Mouse (Mus musculus) cerebellum, adult 2 months (tissue): ENCODE data around the gene Smtn.

Experiments
- CTCF ChIP-seq: fragments of 200-500 bp; IDR thresholded peaks from 2 replicates; pipeline ENCODE4 v1.5.1; 2011; ENCODE audit warnings: low read depth, mild to moderate bottlenecking, control low read depth, low read length, moderate library complexity, borderline replicate concordance; ENCODE audit not compliant: insufficient read depth
- POLR2A ChIP-seq: fragments of 200-500 bp; IDR thresholded peaks from 2 replicates; pipeline ENCODE4 v1.6.1; 2011; ENCODE audit warnings: low read length, control low read depth, borderline replicate concordance; ENCODE audit not compliant: insufficient read depth

DNA sequence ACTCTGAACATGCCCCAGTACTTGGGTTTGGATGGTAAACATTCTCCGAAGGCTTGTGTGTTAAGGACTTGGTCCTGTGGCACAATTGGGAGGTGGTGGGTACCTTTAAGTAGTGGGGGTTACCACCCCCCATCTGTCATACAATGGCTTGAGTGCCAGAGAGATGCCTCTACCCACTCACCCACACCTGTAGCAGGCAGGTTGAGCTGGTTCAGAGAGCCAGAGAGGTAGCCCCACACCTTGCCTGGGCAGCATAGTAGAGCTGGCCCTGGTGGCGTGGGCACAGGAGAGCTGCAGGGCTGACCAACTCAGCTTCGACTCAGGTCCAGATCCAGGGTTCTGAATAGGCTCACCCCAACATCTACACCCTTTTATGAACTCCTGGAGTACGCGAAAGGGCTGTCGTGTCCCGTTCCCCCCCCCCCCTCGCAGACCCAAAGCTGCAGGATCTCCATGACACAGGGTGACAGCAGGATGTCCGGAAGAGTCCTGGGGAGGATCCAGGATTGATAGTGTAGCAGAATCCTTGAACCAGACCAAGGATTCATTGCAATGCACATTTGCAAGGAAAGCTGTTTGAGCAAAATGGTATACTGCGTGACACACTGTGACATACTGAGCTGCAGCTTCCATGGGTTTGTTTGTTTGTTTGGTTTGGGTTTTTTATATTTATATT, 37.8 kb upstream of the Smtn start:
- TF ChIP-seq CTCF = no peak
- no peak for TF ChIP-seq POLR2A
